Mouse (Mus musculus) megakaryocyte, embryonic 14.5 days (primary cell): ENCODE measurements at regions not wholly inside any gene's neighbourhood (a gene's known extent, or its start where the extent isn't known, plus 50 kb on each side); places are given as distances from the start of the nearest gene placed in this dataset.
"Not testable (repeated sequence)": the region's sequence is repeated elsewhere in the genome, so short reads cannot be mapped to it uniquely, and the experiment has no call there.

Experiments
- FLI1 ChIP-seq: IDR thresholded peaks from 2 replicates; pipeline ENCODE4 v1.6.1; 2012; ENCODE audit warnings: low read length, inconsistent platforms, mixed read lengths
- GATA1 ChIP-seq: IDR thresholded peaks from 3 replicates; pipeline ENCODE4 v1.6.1; 2012; ENCODE audit warnings: mixed read lengths, low read length, inconsistent platforms, borderline replicate concordance

- not testable (repeated sequence) for TF ChIP-seq FLI1, GATA1
These were observed 598.6 kb upstream of the Gpc5 start for GRCm38 (mm10) chr14:114493371-114493770.
